Mouse (Mus musculus) lung, embryonic 16.5 days (tissue): Measurements from ENCODE around the gene Lrriq3. TPM values are rescaled to one million over a fixed set of nuclear protein-coding genes. Genes with fewer than 3 reads are reported as not detected.

Experiments
- ATAC-seq: fragments of 200-750 bp; cut with Nextera tagmentation; 2 replicates; pipeline ENCODE4 v1.8.0; 2017; ENCODE audit warnings: low read depth, mild to moderate bottlenecking, moderate library complexity
- H3K27ac ChIP-seq: fragments of 300-500 bp; sonication (generic); 2 replicates; pipeline ENCODE4 v1.5.1; 2014; ENCODE audit warnings: mild to moderate bottlenecking, control low read depth, low read length
- H3K27me3 ChIP-seq: fragments of 300-500 bp; sonication (generic); 2 replicates; pipeline ENCODE4 v1.6.1; 2014; ENCODE audit warnings: low read depth, low read length, mixed read lengths; ENCODE audit not compliant: control insufficient read depth, insufficient read depth
- H3K36me3 ChIP-seq: fragments of 300-500 bp; sonication (generic); 2 replicates; pipeline ENCODE4 v1.6.1; 2014; ENCODE audit warnings: low read length; ENCODE audit not compliant: control insufficient read depth, insufficient read depth
- H3K4me1 ChIP-seq: fragments of 300-500 bp; sonication (generic); replicated peaks from 2 replicates; pipeline ENCODE4 v1.6.1; 2014; ENCODE audit warnings: low read length, mixed read lengths; ENCODE audit not compliant: control insufficient read depth, insufficient read depth
- H3K4me2 ChIP-seq: fragments of 300-500 bp; sonication (generic); 2 replicates; pipeline ENCODE4 v1.6.1; 2014; ENCODE audit warnings: low read depth, low read length, control low read depth
- H3K4me3 ChIP-seq: fragments of 300-500 bp; sonication (generic); 2 replicates; pipeline ENCODE4 v1.5.1; 2014; ENCODE audit warnings: mild to moderate bottlenecking, low read length, control low read depth
- H3K9ac ChIP-seq: fragments of 300-500 bp; sonication (generic); 2 replicates; pipeline ENCODE4 v1.6.1; 2014; ENCODE audit warnings: low read length, control low read depth
- H3K9me3 ChIP-seq: fragments of 300-500 bp; sonication (generic); 2 replicates; pipeline ENCODE4 v1.6.1; 2016; ENCODE audit warnings: low read length; ENCODE audit not compliant: control insufficient read depth
- WGBS: fragments of 180-500 bp; shearing (Covaris S2); extraction: QIAGEN DNeasy Blood & Tissue Kit; methylation state at CpG from one replicate; pipeline ENCODE4 v1.1.7; 2014; 5-methylcytosine and 5-hydroxymethylcytosine counted together
- polyA plus RNA-seq: library from polyadenylated mRNA; unstranded; fragments of >200 nt; fragmentation: Nextera tagmentation; extraction: Ambion mirVana; gene quantifications from 2 replicates; pipeline ENCODE4 v1.2.1, GENCODE M21; 2015

The Lrriq3 gene
- polyA plus RNA-seq, 1 experiment from 2014 or later, result 1.1 TPM

DNA sequence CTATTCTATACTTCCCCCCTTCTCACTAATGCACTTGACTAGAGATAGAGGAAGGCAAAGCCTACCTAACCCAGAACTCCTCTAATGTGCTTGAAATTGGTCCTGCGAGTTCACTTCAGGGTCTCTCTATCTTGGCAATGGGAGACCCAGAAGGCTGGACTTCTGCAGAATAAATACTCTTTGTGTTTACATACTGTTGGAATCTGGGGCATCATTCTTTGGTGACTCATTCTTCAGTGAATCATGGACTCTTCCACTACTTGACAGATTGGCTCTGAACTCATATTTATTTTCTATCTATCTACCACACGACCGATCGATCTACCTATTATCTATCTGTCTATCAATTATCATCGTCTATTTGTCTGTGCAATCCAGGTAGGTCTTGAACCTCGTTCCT, 1.2 kb upstream of the Lrriq3 start:
- H3K9me3 ChIP-seq, result no peaks in the 10 kb centered on the region
- ATAC-seq, result no peak
- H3K4me3 ChIP-seq, result no peak overlapping the region
- H3K4me1 ChIP-seq, result peaks cover 4% of the 10 kb centered on the region
- H3K4me2 ChIP-seq, result peak overlapping the region; percentile 77
- no peak overlapping the region for H3K9ac ChIP-seq
- no peak overlapping the region for H3K27ac ChIP-seq
- peaks cover 11% of the 10 kb centered on the region for H3K36me3 ChIP-seq
- H3K27me3 ChIP-seq, result no peaks in the 10 kb centered on the region
- 86% methylated on average over 6 of the region's 6 CpGs for WGBS

DNA sequence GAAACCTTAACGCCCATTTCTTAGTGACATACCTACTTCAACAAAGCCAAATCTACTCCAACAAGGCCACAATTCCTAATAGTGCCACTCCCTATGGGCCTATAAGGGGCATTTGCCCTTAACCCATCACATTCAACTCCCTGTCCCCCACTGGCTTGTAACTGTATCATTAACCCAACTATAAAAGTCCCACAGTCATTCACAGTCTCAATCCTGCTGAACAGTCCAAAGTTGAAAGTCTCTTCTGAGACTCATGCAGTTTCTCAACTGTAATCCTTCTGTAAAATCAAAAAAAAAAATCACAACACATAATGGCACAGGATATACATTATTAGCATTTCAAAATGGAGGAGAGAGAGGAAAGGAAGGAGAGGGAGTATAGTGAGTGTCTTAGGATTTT, 6.0 kb downstream of the Lrriq3 start:
- Histone ChIP-seq H3K4me2 (no peak overlapping the region), H3K9ac (no peak overlapping the region), H3K4me3 (no peak overlapping the region), H3K36me3 (no peaks in the 10 kb centered on the region), H3K27me3 (no peaks in the 10 kb centered on the region), H3K9me3 (no peaks in the 10 kb centered on the region), H3K27ac (no peak overlapping the region), H3K4me1 (no peaks in the 10 kb centered on the region)
- WGBS, result 81% methylated on average over 1 of the region's 1 CpGs
- ATAC-seq, result no peak

GRCm38 (mm10) chr3:155105957-155106356, 12.7 kb downstream of the Lrriq3 start:
- Histone ChIP-seq H3K9ac (no peak overlapping the region), H3K4me1 (no peaks in the 10 kb centered on the region), H3K4me2 (no peak overlapping the region), H3K27me3 (no peaks in the 10 kb centered on the region), H3K4me3 (no peak overlapping the region), H3K36me3 (no peaks in the 10 kb centered on the region), H3K27ac (no peak overlapping the region), H3K9me3 (no peaks in the 10 kb centered on the region)
- 47% methylated on average over 1 of the region's 1 CpGs for WGBS
- peak; percentile 67 for ATAC-seq

DNA sequence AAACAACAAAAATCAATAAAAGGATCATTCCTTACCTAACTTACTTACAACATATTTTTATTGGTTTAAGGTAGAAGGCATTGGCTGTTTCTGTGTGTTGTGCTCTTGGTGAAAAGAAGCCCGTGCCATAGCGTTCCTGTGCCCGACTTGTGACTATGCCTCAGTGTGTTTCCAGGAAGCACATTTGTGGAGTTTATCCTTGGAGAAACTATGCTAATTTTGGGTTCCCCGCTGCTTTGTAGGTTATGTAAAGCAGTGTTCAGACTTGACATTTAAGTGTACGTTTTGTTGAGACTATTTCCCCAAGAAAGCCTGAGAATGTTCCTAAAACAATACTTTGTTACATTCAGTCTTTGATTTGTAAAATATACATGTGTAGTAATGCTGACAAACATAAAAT, 44.5 kb downstream of the Lrriq3 start:
- H3K9ac ChIP-seq, result no peak overlapping the region
- WGBS, result 83% methylated on average over 5 of the region's 5 CpGs
- H3K36me3 ChIP-seq, result no peaks in the 10 kb centered on the region

DNA sequence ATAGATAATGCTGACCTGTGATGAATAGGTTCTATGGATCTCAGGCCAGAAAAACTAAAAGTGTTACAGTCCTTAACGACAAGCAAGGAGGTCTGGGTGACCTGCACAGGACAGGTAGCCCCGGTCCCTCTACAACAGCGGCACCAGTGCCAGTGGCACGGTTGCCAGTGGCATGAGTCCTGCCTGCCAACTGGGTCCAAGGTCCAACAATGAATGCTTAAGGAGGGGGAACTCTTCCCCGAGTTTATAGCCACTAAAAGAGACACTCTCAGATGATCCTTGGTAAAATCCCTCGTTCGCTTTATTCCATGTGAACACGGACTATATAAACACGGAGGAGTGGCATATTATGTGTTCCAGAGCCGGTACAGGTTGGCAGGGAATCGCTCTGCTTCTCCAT, 47.8 kb downstream of the Lrriq3 start:
- Histone ChIP-seq H3K27ac (no peak overlapping the region), H3K4me3 (no peak overlapping the region), H3K9me3 (no peaks in the 10 kb centered on the region), H3K9ac (no peak overlapping the region), H3K4me2 (no peak overlapping the region), H3K36me3 (no peaks in the 10 kb centered on the region), H3K4me1 (no peaks in the 10 kb centered on the region), H3K27me3 (no peaks in the 10 kb centered on the region)
- WGBS, result 87% methylated on average over 11 of the region's 11 CpGs
- no peak for ATAC-seq

More for the DNA sequence above, 44.5 kb downstream of the Lrriq3 start:
- H3K27ac ChIP-seq, result no peak overlapping the region
- no peak for ATAC-seq
- H3K4me2 ChIP-seq, result no peak overlapping the region
- no peaks in the 10 kb centered on the region for H3K9me3 ChIP-seq
- no peaks in the 10 kb centered on the region for H3K4me1 ChIP-seq
- H3K4me3 ChIP-seq, result no peak overlapping the region
- no peaks in the 10 kb centered on the region for H3K27me3 ChIP-seq

- Histone ChIP-seq H3K27me3 (no peaks in the 10 kb centered on the region), H3K9me3 (no peaks in the 10 kb centered on the region), H3K4me1 (no peaks in the 10 kb centered on the region), H3K9ac (no peak overlapping the region), H3K36me3 (no peaks in the 10 kb centered on the region), H3K27ac (no peak overlapping the region), H3K4me2 (no peak overlapping the region), H3K4me3 (no peak overlapping the region)
- ATAC-seq, result peak; percentile 36; the same call in 1 of the 2 replicates
- 48% methylated on average over 1 of the region's 1 CpGs for WGBS
Observed at GRCm38 (mm10) chr3:155144368-155144767, 51.1 kb downstream of the Lrriq3 start.

DNA sequence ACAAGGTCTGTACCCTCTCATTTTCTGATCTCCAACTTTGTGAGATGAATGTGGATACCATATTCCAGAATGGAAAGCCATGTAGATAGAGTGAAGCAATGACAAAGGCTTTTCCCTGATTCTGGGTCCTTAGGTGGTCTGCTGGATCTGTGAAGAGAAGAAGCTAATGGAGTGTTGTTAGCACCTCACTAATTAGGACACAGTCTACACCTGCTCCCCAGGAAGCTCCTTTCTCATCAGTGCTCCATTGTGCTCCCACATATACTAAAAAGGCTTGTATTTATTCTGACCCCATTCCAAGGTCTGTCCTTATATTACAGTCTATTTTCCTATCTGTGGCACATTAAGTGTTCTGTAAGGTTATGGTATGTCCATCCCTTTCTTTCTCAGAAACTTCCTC, 68.6 kb downstream of the Lrriq3 start:
- no peak overlapping the region for H3K9ac ChIP-seq
- no peaks in the 10 kb centered on the region for H3K36me3 ChIP-seq
- H3K27ac ChIP-seq, result no peak overlapping the region
- H3K4me2 ChIP-seq, result no peak overlapping the region
- H3K27me3 ChIP-seq, result no peaks in the 10 kb centered on the region
- no peaks in the 10 kb centered on the region for H3K4me1 ChIP-seq
- ATAC-seq, result no peak
- H3K4me3 ChIP-seq, result no peak overlapping the region
- no peaks in the 10 kb centered on the region; the same call in 1 of the 2 replicates for H3K9me3 ChIP-seq

- no peaks in the 10 kb centered on the region for H3K9me3 ChIP-seq
- H3K36me3 ChIP-seq, result no peaks in the 10 kb centered on the region
- H3K4me1 ChIP-seq, result no peaks in the 10 kb centered on the region
- no peak overlapping the region for H3K27ac ChIP-seq
- no peak overlapping the region for H3K4me3 ChIP-seq
- H3K9ac ChIP-seq, result no peak overlapping the region
- 52% methylated on average over 3 of the region's 3 CpGs for WGBS
- ATAC-seq, result no peak
- no peak overlapping the region for H3K4me2 ChIP-seq
- no peaks in the 10 kb centered on the region for H3K27me3 ChIP-seq
Observed at GRCm38 (mm10) chr3:155180303-155180902, 87.2 kb downstream of the Lrriq3 start.

- Histone ChIP-seq H3K27ac (no peak overlapping the region), H3K4me2 (no peak overlapping the region)
- 79% methylated on average over 2 of the region's 2 CpGs for WGBS
Observed at GRCm38 (mm10) chr3:155186456-155186855, 93.2 kb downstream of the Lrriq3 start.

DNA sequence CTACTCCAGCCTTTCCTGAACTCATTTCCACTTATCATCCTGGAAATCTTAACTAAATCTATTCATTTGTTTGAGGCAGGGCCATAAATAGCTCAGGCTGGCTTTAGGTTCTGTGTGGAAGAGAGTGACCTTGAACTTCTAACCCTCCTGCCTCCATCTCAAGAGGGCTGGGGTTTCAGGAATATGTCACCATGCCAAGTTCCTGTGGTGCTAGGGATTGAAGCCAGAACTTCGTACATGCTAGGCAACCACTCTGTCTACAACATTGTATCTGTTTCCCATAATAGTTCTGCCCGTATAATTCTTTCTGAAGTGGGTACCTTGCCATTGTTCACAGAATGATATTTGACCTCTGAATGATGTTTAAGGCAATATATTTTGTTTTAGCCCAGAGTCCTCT, 95.6 kb downstream of the Lrriq3 start:
- Histone ChIP-seq H3K36me3 (no peaks in the 10 kb centered on the region), H3K4me1 (no peaks in the 10 kb centered on the region), H3K4me3 (no peak overlapping the region), H3K9ac (no peak overlapping the region), H3K27me3 (no peaks in the 10 kb centered on the region), H3K4me2 (no peak overlapping the region), H3K27ac (no peak overlapping the region), H3K9me3 (no peaks in the 10 kb centered on the region)
- 60% methylated on average over 2 of the region's 2 CpGs for WGBS
- ATAC-seq, result no peak

More at GRCm38 (mm10) chr3:155186456-155186855, 93.2 kb downstream of the Lrriq3 start:
- H3K4me1 ChIP-seq, result no peaks in the 10 kb centered on the region
- no peak for ATAC-seq
- H3K9ac ChIP-seq, result no peak overlapping the region
- no peaks in the 10 kb centered on the region for H3K9me3 ChIP-seq
- H3K36me3 ChIP-seq, result no peaks in the 10 kb centered on the region
- no peak overlapping the region for H3K4me3 ChIP-seq
- H3K27me3 ChIP-seq, result no peaks in the 10 kb centered on the region
